Mouse (Mus musculus): Measurements from ENCODE around the gene Gm11938. TPM values are rescaled to one million over a fixed set of nuclear protein-coding genes. Genes with fewer than 3 reads are reported as not detected.
"Not testable (repeated sequence)": the region's sequence is repeated elsewhere in the genome, so short reads cannot be mapped to it uniquely, and the experiment has no call there.

The Gm11938 gene
- polyA plus RNA-seq (2015; fragmentation: Nextera tagmentation; extraction: Ambion mirVana): not detected in 2 replicates

DNA sequence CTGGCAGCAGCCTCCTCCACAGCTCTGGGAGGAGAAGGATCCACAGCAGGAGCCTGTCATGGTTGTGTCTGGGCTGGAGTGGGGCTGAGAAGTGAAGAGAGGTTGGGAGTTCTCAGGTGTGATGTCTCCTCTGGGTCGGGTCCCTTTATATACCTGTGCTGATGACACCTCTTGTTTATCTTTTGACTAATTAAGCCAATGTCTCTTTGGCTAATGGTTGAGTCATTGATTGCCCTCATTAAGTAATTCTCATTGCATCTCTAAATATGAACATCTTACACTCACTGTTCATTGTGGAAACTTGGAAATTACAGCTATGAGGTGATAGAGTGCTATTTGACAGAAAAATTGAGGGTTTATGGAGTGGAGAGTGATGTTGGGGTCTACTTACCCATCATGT is at the start of gene Gm11938:
Gene Gm11938 (minus strand): TSS at position 101 of the 400 bp plus-strand sequence.
- H3K4me2 ChIP-seq (ENCODE audit: low read depth, low read length); H3K27me3 ChIP-seq (replicated peaks; ENCODE audit: control insufficient read depth, insufficient read depth, low read length); H3K9me3 ChIP-seq (ENCODE audit: control insufficient read depth, low read length); H3K4me1 ChIP-seq (ENCODE audit: control insufficient read depth, insufficient read depth, low read length); H3K27ac ChIP-seq (ENCODE audit: low read length); H3K9ac ChIP-seq (ENCODE audit: low read depth, low read length); H3K4me3 ChIP-seq (ENCODE audit: low read length); ATAC-seq; H3K36me3 ChIP-seq (ENCODE audit: control insufficient read depth, insufficient read depth, low read length): not testable (repeated sequence)
- WGBS: 58% methylated on average over 1 of the region's 1 CpGs

DNA sequence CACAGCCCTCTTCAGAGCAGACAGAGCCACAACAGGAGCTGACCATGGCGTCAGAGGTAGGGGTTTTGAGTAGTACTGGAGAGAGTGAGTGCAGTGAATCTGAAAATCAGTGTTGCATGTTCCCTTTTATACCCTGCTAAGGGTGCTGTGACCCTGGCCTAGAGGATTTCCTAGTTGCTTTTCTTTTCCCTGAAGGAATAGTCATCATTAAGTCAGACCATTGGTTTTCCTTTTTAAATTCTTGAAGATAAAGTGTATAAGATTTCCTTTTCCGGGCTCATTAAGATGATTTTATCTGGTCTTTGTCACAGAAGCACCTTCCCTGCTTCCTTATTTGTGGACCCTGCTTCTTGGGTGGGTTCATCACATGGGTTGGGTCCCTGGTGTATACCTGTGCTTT is 47.0 kb upstream of the Gm11938 start, which contains the start of gene Gm11555:
Gene Gm11555 (minus strand): TSS at position 101 of the 400 bp plus-strand sequence.
- Histone ChIP-seq H3K4me3 (ENCODE audit: low read length) (no peak within 1 kb of the TSS), H3K9ac (ENCODE audit: low read depth, low read length) (no peak within 1 kb of the TSS), H3K4me2 (ENCODE audit: low read depth, low read length) (no peak within 1 kb of the TSS), H3K27me3 (replicated peaks; ENCODE audit: control insufficient read depth, insufficient read depth, low read length) (no peaks in the 10 kb centered on the region), H3K4me1 (ENCODE audit: control insufficient read depth, insufficient read depth, low read length) (no peaks in the 10 kb centered on the region), H3K27ac (ENCODE audit: low read length) (no peak within 1 kb of the TSS), H3K36me3 (ENCODE audit: control insufficient read depth, insufficient read depth, low read length) (no peaks in the 10 kb centered on the region), H3K9me3 (ENCODE audit: control insufficient read depth, low read length) (no peaks in the 10 kb centered on the region)
- ATAC-seq: no peak
- WGBS: 79% methylated on average over 2 of the region's 2 CpGs

DNA sequence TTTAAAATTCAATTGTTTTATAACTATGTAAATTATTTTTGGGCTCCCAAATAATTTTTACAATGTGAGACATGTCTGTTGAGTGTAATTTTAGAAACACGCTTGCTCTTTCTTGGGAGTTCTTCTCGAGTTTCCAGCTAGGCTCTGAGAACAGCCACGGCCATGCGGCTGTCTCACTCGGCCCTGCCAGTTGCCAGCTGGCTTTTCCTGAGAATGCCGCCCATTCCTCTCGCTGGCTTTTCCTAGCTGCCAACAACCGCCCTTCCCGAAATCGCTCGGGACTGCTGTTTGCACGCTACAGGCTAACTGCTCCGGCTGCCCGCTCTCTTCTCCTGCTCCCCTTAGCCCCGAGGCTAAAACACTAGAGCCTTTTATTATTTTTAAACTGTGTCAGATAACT is 43.3 kb upstream of the Gm11938 start:
- Histone ChIP-seq H3K9me3 (ENCODE audit: control insufficient read depth, low read length) (no peaks in the 10 kb centered on the region), H3K4me1 (ENCODE audit: control insufficient read depth, insufficient read depth, low read length) (no peaks in the 10 kb centered on the region), H3K4me3 (ENCODE audit: low read length) (no peak overlapping the region), H3K27ac (ENCODE audit: low read length) (no peak overlapping the region), H3K9ac (ENCODE audit: low read depth, low read length) (no peak overlapping the region), H3K4me2 (ENCODE audit: low read depth, low read length) (no peak overlapping the region), H3K27me3 (replicated peaks; ENCODE audit: control insufficient read depth, insufficient read depth, low read length) (no peaks in the 10 kb centered on the region), H3K36me3 (ENCODE audit: control insufficient read depth, insufficient read depth, low read length) (no peaks in the 10 kb centered on the region)
- ATAC-seq: no peak
- 88% methylated on average over 15 of the region's 15 CpGs for WGBS

GRCm38 (mm10) chr11:99644351-99644750 is 41.2 kb upstream of the Gm11938 start:
- no peaks in the 10 kb centered on the region for H3K9me3 ChIP-seq (ENCODE audit: control insufficient read depth, low read length)
- H3K4me1 ChIP-seq (ENCODE audit: control insufficient read depth, insufficient read depth, low read length): no peaks in the 10 kb centered on the region
- no peaks in the 10 kb centered on the region for H3K36me3 ChIP-seq (ENCODE audit: control insufficient read depth, insufficient read depth, low read length)
- no peaks in the 10 kb centered on the region for H3K27me3 ChIP-seq (replicated peaks; ENCODE audit: control insufficient read depth, insufficient read depth, low read length)
- ATAC-seq: no peak
- no peak overlapping the region for H3K27ac ChIP-seq (ENCODE audit: low read length)
- 76% methylated on average over 3 of the region's 3 CpGs for WGBS
- H3K4me2 ChIP-seq (ENCODE audit: low read depth, low read length): no peak overlapping the region
- no peak overlapping the region for H3K4me3 ChIP-seq (ENCODE audit: low read length)
- H3K9ac ChIP-seq (ENCODE audit: low read depth, low read length): no peak overlapping the region

GRCm38 (mm10) chr11:99643635-99644139 is 40.6 kb upstream of the Gm11938 start, which contains the start of gene Krtap4-7:
Krtap4-7 (minus strand) TSS chr11:99644089.
- 83% methylated on average over 9 of the region's 9 CpGs for WGBS
- H3K4me2 ChIP-seq (ENCODE audit: low read depth, low read length); H3K36me3 ChIP-seq (ENCODE audit: control insufficient read depth, insufficient read depth, low read length); H3K27ac ChIP-seq (ENCODE audit: low read length); H3K4me3 ChIP-seq (ENCODE audit: low read length); ATAC-seq; H3K9me3 ChIP-seq (ENCODE audit: control insufficient read depth, low read length); H3K27me3 ChIP-seq (replicated peaks; ENCODE audit: control insufficient read depth, insufficient read depth, low read length); H3K4me1 ChIP-seq (ENCODE audit: control insufficient read depth, insufficient read depth, low read length); H3K9ac ChIP-seq (ENCODE audit: low read depth, low read length): not testable (repeated sequence)

DNA sequence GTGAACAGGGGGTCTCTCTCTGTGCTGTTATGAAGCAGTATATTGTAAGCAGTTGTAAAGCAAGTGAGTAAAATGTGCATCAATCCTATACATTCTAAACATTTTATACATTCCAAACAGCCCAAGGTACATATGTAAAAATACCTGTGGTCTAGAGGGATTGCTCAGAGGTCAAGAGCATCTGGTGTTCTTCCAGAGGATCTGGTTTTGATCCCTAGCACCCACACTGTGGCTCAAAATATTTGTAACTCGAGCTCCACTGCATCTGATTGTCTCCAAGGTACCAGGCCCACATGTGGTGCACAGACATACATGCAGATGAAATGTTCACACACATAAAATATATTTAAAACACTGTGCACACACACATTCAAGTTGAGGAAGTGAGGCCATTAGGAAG is 37.8 kb upstream of the Gm11938 start:
- H3K36me3 ChIP-seq (ENCODE audit: control insufficient read depth, insufficient read depth, low read length): no peaks in the 10 kb centered on the region
- no peak overlapping the region for H3K27ac ChIP-seq (ENCODE audit: low read length)
- H3K4me2 ChIP-seq (ENCODE audit: low read depth, low read length): no peak overlapping the region
- 34% methylated on average over 1 of the region's 1 CpGs for WGBS
- H3K4me3 ChIP-seq (ENCODE audit: low read length): no peak overlapping the region
- ATAC-seq: no peak
- H3K9me3 ChIP-seq (ENCODE audit: control insufficient read depth, low read length): no peaks in the 10 kb centered on the region
- no peak overlapping the region for H3K9ac ChIP-seq (ENCODE audit: low read depth, low read length)
- H3K4me1 ChIP-seq (ENCODE audit: control insufficient read depth, insufficient read depth, low read length): no peaks in the 10 kb centered on the region
- H3K27me3 ChIP-seq (replicated peaks; ENCODE audit: control insufficient read depth, insufficient read depth, low read length): no peaks in the 10 kb centered on the region

DNA sequence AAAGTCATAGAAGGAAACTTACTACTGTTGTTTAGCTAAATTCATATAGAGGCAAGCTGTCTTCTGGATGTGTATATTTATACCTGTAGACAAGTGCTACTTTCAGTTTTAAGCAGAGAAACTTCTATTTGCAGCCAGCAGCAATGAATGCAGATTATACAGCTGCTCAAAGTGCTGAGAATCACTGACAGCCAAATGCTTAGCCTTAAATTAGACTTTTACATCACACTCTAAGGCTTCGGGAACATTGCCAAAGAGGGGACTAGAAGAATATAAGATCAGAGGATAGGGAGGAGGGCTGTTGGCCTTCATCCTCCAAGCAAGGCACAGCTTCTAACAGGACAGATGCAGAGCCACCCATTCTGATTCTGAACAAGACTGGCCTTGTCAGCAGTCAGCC is 34.0 kb upstream of the Gm11938 start:
- WGBS: 81% methylated on average over 1 of the region's 1 CpGs
- ATAC-seq: no peak
- H3K4me2 ChIP-seq (ENCODE audit: low read depth, low read length): no peak overlapping the region
- H3K4me1 ChIP-seq (ENCODE audit: control insufficient read depth, insufficient read depth, low read length): no peaks in the 10 kb centered on the region
- H3K4me3 ChIP-seq (ENCODE audit: low read length): no peak overlapping the region
- no peak overlapping the region for H3K27ac ChIP-seq (ENCODE audit: low read length)
- H3K9ac ChIP-seq (ENCODE audit: low read depth, low read length): no peak overlapping the region
- no peaks in the 10 kb centered on the region for H3K27me3 ChIP-seq (replicated peaks; ENCODE audit: control insufficient read depth, insufficient read depth, low read length)
- no peaks in the 10 kb centered on the region for H3K9me3 ChIP-seq (ENCODE audit: control insufficient read depth, low read length)
- H3K36me3 ChIP-seq (ENCODE audit: control insufficient read depth, insufficient read depth, low read length): no peaks in the 10 kb centered on the region

- Histone ChIP-seq H3K4me3 (ENCODE audit: low read length) (no peak within 1 kb of the TSS), H3K36me3 (ENCODE audit: control insufficient read depth, insufficient read depth, low read length) (no peaks in the 10 kb centered on the region), H3K27me3 (replicated peaks; ENCODE audit: control insufficient read depth, insufficient read depth, low read length) (no peaks in the 10 kb centered on the region), H3K9ac (ENCODE audit: low read depth, low read length) (no peak within 1 kb of the TSS), H3K4me2 (ENCODE audit: low read depth, low read length) (no peak within 1 kb of the TSS), H3K4me1 (ENCODE audit: control insufficient read depth, insufficient read depth, low read length) (no peaks in the 10 kb centered on the region), H3K27ac (ENCODE audit: low read length) (no peak within 1 kb of the TSS), H3K9me3 (ENCODE audit: control insufficient read depth, low read length) (no peaks in the 10 kb centered on the region)
- 42% methylated on average over 8 of the region's 8 CpGs for WGBS
- ATAC-seq: no peak
These were observed 31.6 kb upstream of the Gm11938 start, which contains the start of gene Krtap4-2 for GRCm38 (mm10) chr11:99634653-99635134. Krtap4-2 (minus strand) TSS chr11:99635084.

DNA sequence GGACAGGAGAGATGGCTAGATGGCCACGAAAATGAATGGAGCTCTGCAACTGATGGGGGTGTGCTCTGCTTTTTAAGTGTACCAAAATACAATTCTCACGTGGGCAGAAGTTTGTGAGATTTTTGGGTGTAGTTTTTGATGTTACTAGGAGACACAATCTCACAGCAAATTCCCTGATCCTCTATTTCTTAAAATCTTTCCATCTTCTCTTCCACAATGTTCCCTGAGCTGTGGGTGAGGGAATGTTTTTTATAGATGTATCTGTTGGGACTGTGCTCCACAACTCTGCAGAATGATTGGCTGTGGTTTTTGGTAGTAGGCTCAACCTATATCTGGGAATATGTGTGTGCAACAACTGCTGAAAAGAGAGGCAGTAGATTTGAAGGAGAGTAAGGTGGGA is 30.2 kb upstream of the Gm11938 start:
- no peak for ATAC-seq
- Histone ChIP-seq H3K36me3 (ENCODE audit: control insufficient read depth, insufficient read depth, low read length) (no peaks in the 10 kb centered on the region), H3K27me3 (replicated peaks; ENCODE audit: control insufficient read depth, insufficient read depth, low read length) (no peaks in the 10 kb centered on the region), H3K9me3 (ENCODE audit: control insufficient read depth, low read length) (no peaks in the 10 kb centered on the region), H3K4me3 (ENCODE audit: low read length) (no peak overlapping the region), H3K27ac (ENCODE audit: low read length) (no peak overlapping the region), H3K4me2 (ENCODE audit: low read depth, low read length) (no peak overlapping the region), H3K9ac (ENCODE audit: low read depth, low read length) (no peak overlapping the region), H3K4me1 (ENCODE audit: control insufficient read depth, insufficient read depth, low read length) (no peaks in the 10 kb centered on the region)
- WGBS: 71% methylated on average over 2 of the region's 2 CpGs

- H3K4me2 ChIP-seq (ENCODE audit: low read depth, low read length): no peak overlapping the region
- ATAC-seq: no peak
- no peak overlapping the region for H3K9ac ChIP-seq (ENCODE audit: low read depth, low read length)
- H3K36me3 ChIP-seq (ENCODE audit: control insufficient read depth, insufficient read depth, low read length): no peaks in the 10 kb centered on the region
- H3K27me3 ChIP-seq (replicated peaks; ENCODE audit: control insufficient read depth, insufficient read depth, low read length): no peaks in the 10 kb centered on the region
- H3K27ac ChIP-seq (ENCODE audit: low read length): no peak overlapping the region
- no peaks in the 10 kb centered on the region for H3K4me1 ChIP-seq (ENCODE audit: control insufficient read depth, insufficient read depth, low read length)
- 59% methylated on average over 3 of the region's 3 CpGs for WGBS
- no peak overlapping the region for H3K4me3 ChIP-seq (ENCODE audit: low read length)
- no peaks in the 10 kb centered on the region for H3K9me3 ChIP-seq (ENCODE audit: control insufficient read depth, low read length)
These were observed 27.8 kb upstream of the Gm11938 start for GRCm38 (mm10) chr11:99630890-99631289.

All from intestine, embryonic 16.5 days (tissue).